Mouse (Mus musculus): Measurements from ENCODE around the gene Pafah2.

Gene Pafah2

GRCm38 (mm10) chr4:134395977-134396825, at the start of gene Pafah2:
Pafah2 (plus strand) TSS chr4:134396320.
- DNase-seq (ENCODE audit: low spot score in 2 of 2): peak; percentile 92 to 97

- DNase-seq (ENCODE audit: low spot score in 2 of 2): no peak
Measured at GRCm38 (mm10) chr4:134348078-134348477, 48.0 kb upstream of the Pafah2 start.

GRCm38 (mm10) chr4:134348545-134348944, 47.6 kb upstream of the Pafah2 start:
- no peak for DNase-seq (ENCODE audit: low spot score in 2 of 2)

DNA sequence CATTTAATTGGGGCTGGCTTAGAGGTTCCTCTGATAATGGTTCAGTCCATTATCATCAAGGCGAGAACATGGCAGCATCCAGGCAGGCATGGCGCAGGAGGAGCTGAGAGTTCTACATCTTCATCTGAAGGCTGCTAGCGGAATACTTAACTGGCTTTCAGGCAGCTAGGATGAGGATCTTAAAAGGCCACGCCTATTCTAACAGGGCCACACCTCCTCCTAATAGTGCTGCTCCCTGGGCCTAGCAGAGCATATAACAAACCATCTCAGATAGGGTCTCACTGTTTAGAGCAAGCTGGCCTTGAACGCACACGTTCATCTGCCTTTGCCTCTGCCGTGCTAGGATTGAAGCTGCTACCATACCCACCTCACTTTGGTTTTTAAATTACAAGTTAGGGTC, 46.3 kb upstream of the Pafah2 start:
- DNase-seq (ENCODE audit: low spot score in 2 of 2): no peak

DNA sequence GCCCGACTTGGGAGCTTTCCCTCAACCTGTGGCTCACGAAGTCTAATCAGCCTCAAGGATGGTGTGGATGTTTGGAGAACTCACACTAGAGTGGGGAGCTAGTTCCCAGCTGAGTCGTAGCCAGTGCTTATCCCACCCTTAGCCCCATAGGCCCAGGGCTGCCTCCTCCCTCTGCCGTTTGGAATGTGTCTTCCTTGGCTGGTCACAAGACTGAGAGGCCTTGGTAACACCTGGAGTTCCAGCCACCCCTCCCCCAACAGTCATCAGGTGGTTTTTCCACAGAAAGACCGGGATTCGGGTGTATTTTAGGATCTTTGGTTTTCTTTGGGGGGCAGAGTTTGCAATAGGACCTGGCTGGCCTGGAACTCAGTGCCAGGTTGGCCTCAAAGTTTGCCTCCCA, 45.5 kb upstream of the Pafah2 start:
- DNase-seq (ENCODE audit: low spot score in 2 of 2): no peak

- no peak for DNase-seq (ENCODE audit: low spot score in 2 of 2)
Measured at GRCm38 (mm10) chr4:134351329-134352260, 44.5 kb upstream of the Pafah2 start.

- no peak for DNase-seq (ENCODE audit: low spot score in 2 of 2)
Measured at GRCm38 (mm10) chr4:134352261-134352707, 43.8 kb upstream of the Pafah2 start.

- no peak for DNase-seq (ENCODE audit: low spot score in 2 of 2)
Measured at GRCm38 (mm10) chr4:134352929-134353328, 43.2 kb upstream of the Pafah2 start.

- DNase-seq (ENCODE audit: low spot score in 2 of 2): no peak
Measured at GRCm38 (mm10) chr4:134353527-134354409, 42.4 kb upstream of the Pafah2 start.

DNA sequence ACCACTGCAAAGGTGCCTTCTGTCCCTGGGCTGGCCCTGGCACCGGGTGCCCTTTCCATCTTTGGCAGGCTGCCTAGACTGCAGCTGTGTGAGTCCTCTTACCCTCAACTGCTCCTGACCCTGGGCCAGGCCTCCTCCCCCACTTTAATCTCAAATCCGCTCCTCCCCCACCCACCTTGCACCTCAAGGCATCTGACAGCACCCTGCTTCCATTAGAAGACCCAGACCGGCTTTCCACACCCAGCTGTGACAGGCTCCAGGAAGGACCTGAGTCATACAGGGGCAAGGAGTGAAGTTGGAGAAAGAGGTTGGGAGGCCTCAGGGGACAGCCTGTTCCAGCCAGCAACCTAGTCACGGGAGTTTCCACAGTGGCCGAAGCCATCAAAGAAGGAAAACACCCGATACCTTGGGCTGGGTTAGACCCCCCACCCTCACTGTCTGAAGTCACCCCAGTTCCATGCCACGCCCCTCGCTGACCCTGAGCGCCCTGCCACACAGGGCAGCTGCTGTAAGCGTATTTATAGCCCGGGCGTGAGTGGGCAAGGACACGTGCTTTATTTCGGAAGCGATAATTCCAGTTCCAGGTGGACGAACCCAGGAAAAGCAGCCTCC, 40.2 kb upstream of the Pafah2 start:
- DNase-seq (ENCODE audit: low spot score in 2 of 2): no peak

- peak; percentile 36 to 79 for DNase-seq (ENCODE audit: low spot score in 2 of 2)
Measured at GRCm38 (mm10) chr4:134356591-134357460, 39.3 kb upstream of the Pafah2 start.

DNA sequence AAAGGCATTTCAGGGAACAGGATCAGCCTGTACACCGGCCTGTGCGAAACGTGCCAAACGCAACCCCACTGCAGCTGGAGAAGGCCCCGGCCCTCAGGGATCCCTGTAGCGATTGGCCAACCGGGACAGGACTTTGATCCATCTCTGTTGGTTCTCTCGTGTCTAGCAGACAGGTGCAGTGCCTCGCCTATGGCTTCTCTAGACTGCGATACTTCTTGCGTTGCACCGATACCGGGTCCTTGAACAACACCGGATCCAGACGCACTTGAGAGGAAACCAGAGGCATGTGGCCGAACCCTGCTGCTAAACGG, 38.7 kb upstream of the Pafah2 start:
- DNase-seq (ENCODE audit: low spot score in 2 of 2): no peak

- DNase-seq (ENCODE audit: low spot score in 2 of 2): no peak
Measured at GRCm38 (mm10) chr4:134359649-134360048, 36.5 kb upstream of the Pafah2 start.

DNA sequence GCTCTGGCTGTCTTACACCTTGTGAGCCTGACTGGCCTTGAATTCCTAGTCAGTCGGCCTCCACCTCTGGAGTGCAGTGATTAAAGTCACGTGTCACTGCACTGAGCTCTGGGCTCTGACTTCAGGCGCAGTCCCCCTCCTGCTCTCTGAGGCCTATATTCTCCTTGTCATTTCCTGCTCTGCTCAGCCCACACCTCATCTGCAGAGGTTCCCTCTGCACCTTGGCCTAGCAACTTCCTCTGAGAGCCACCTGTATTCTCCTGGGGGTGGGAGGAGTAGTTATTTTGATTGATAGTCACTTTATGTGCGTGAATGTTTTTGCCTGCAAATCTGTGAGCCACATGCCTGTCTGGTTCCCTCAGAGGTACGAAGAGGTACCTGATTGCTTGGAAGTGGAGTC, 34.9 kb upstream of the Pafah2 start:
- DNase-seq (ENCODE audit: low spot score in 2 of 2): no peak

DNA sequence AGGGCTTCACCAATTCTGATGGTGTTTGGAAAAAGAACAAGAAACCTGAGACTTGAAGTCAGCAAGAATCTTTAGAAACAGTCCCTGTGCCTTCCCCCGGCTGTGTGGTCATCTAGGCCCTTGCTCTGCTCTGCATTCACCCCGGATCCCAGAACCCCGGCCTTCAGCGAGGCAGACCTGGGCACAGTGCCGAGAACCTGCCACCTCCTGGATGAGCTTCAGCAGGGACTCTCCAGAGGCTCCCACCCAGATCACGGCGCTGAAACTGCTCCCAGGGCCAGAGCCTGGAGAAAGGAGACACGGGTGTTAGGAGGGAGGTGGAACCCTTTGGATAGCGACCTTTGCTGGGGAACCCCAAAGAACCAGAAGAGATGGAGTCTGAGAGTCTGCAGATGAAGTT, 34.0 kb upstream of the Pafah2 start:
- DNase-seq (ENCODE audit: low spot score in 2 of 2): no peak

- DNase-seq (ENCODE audit: low spot score in 2 of 2): peak; percentile 68 to 69
Measured at GRCm38 (mm10) chr4:134362586-134362985, 33.5 kb upstream of the Pafah2 start.

DNA sequence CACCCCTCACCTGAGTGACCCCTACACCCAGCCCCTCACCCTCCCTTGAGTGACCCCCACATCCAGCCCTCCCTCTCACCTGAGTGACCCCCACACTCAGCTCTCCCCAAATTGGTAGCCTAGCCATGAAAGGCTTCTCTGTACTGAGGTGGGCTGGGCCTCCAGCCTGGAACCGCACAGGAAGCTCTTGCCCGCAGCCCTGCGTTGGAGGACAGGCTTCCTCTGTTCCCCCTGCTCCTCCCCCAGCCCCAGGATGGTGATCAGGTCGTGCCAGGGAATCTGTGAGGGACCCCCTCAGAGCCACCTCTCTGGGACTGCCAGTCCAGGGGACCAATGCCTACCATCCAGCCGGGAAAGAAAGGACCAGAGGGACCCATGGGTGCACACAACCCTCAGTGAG, 30.8 kb upstream of the Pafah2 start:
- DNase-seq (ENCODE audit: low spot score in 2 of 2): no peak

GRCm38 (mm10) chr4:134370649-134371221, 25.4 kb upstream of the Pafah2 start:
- no peak for DNase-seq (ENCODE audit: low spot score in 2 of 2)

DNA sequence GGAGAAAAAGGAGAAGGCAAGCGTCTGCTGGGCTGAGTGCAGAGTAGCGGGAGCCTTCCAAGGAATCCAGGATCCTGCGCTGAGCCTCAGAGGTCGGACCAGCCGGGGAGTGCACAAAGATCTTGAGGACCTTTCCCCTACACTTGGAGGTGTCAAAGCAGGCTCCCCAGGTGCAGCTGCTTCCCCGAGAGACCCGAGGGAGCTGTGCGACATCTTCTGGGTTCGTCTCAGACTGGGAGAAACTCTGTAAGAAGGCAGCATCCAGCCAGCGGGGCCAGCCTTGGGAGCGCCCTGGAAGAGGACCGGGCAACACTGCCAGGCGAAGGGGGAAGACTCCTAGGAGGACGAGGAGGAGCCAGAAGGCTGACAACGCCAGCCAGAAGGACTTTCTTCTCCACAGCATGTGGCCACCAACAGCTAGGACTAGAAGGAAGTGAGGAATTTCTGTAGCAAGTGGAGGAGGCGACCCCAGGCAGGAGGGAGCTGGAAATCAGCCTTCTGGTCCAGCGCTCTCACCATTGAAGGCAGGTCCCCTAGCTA, 24.7 kb upstream of the Pafah2 start:
- DNase-seq (ENCODE audit: low spot score in 2 of 2): no peak

- peak; percentile 38 to 61 for DNase-seq (ENCODE audit: low spot score in 2 of 2)
Measured at GRCm38 (mm10) chr4:134372294-134372747, 23.8 kb upstream of the Pafah2 start.

Data from thymus, postnatal 10 days (tissue).